Mouse (Mus musculus) hindbrain, embryonic 16.5 days (tissue): ENCODE measurements at regions not wholly inside any gene's neighbourhood (a gene's known extent, or its start where the extent isn't known, plus 50 kb on each side); places are given as distances from the start of the nearest gene placed in this dataset.

Experiments used
- ATAC-seq: fragments of 200-750 bp; cut with Nextera tagmentation; 2 replicates; pipeline ENCODE4 v1.8.0; 2017; ENCODE audit warnings: moderate TSS enrichment, moderate library complexity
- H3K27ac ChIP-seq: fragments of 300-500 bp; sonication (generic); 2 replicates; pipeline ENCODE4 v1.5.1; 2014; ENCODE audit warnings: low read depth, mild to moderate bottlenecking, control low read depth, low read length, moderate library complexity
- H3K27me3 ChIP-seq: fragments of 300-500 bp; sonication (generic); replicated peaks from 2 replicates; pipeline ENCODE4 v1.6.1; 2014; ENCODE audit warnings: low read length; ENCODE audit not compliant: control insufficient read depth, insufficient read depth
- H3K36me3 ChIP-seq: fragments of 300-500 bp; sonication (generic); 2 replicates; pipeline ENCODE4 v1.6.1; 2014; ENCODE audit warnings: mild to moderate bottlenecking, low read length, moderate library complexity, mixed read lengths; ENCODE audit not compliant: control insufficient read depth, insufficient read depth
- H3K4me1 ChIP-seq: fragments of 300-500 bp; sonication (generic); 2 replicates; pipeline ENCODE4 v1.6.1; 2014; ENCODE audit warnings: low read depth, low read length; ENCODE audit not compliant: control insufficient read depth, insufficient read depth
- H3K4me2 ChIP-seq: fragments of 300-500 bp; sonication (generic); 2 replicates; pipeline ENCODE4 v1.6.1; 2014; ENCODE audit warnings: mild to moderate bottlenecking, low read length, control low read depth, moderate library complexity
- H3K4me3 ChIP-seq: fragments of 300-500 bp; sonication (generic); 2 replicates; pipeline ENCODE4 v1.5.1; 2014; ENCODE audit warnings: mild to moderate bottlenecking, low read length, control low read depth, moderate library complexity
- H3K9ac ChIP-seq: fragments of 300-500 bp; sonication (generic); 2 replicates; pipeline ENCODE4 v1.6.1; 2014; ENCODE audit warnings: low read depth, mild to moderate bottlenecking, control low read depth, low read length, moderate library complexity
- H3K9me3 ChIP-seq: fragments of 300-500 bp; sonication (generic); 2 replicates; pipeline ENCODE4 v1.6.1; 2014; ENCODE audit warnings: mild to moderate bottlenecking, low read length, moderate library complexity; ENCODE audit not compliant: control insufficient read depth
- WGBS: fragments of 180-500 bp; shearing (Covaris S2); extraction: QIAGEN DNeasy Blood & Tissue Kit; methylation state at CpG from one replicate; pipeline ENCODE4 v1.1.7; 2014; 5-methylcytosine and 5-hydroxymethylcytosine counted together

- WGBS = 91% methylated on average over 1 of the region's 1 CpGs
- Histone ChIP-seq H3K36me3 (no peaks in the 10 kb centered on the region), H3K4me1 (no peaks in the 10 kb centered on the region), H3K9ac (no peak overlapping the region), H3K27ac (no peak overlapping the region), H3K4me3 (no peak overlapping the region), H3K4me2 (no peak overlapping the region), H3K9me3 (no peaks in the 10 kb centered on the region), H3K27me3 (no peaks in the 10 kb centered on the region)
- ATAC-seq = no peak
These were observed 185.3 kb upstream of the Fam241a start for GRCm38 (mm10) chr3:128081430-128081829.

- Histone ChIP-seq H3K4me2 (no peak overlapping the region), H3K4me3 (no peak overlapping the region), H3K9ac (no peak overlapping the region), H3K36me3 (no peaks in the 10 kb centered on the region), H3K27ac (no peak overlapping the region), H3K9me3 (no peaks in the 10 kb centered on the region), H3K4me1 (no peaks in the 10 kb centered on the region), H3K27me3 (no peaks in the 10 kb centered on the region)
- ATAC-seq = no peak
- WGBS = 82% methylated on average over 4 of the region's 4 CpGs
These were observed 171.7 kb upstream of the Fam241a start for GRCm38 (mm10) chr3:128067861-128068260.

- 82% methylated on average over 9 of the region's 9 CpGs for WGBS
- H3K4me2 ChIP-seq = no peak overlapping the region
- no peaks in the 10 kb centered on the region for H3K9me3 ChIP-seq
- ATAC-seq = no peak
- no peak overlapping the region for H3K27ac ChIP-seq
- H3K4me3 ChIP-seq = no peak overlapping the region
- no peak overlapping the region for H3K9ac ChIP-seq
- H3K27me3 ChIP-seq = no peaks in the 10 kb centered on the region
- no peaks in the 10 kb centered on the region for H3K36me3 ChIP-seq
- H3K4me1 ChIP-seq = no peaks in the 10 kb centered on the region
These were observed 157.9 kb upstream of the Fam241a start for GRCm38 (mm10) chr3:128054031-128054430.

GRCm38 (mm10) chr3:128043709-128044108, 147.6 kb upstream of the Fam241a start:
- WGBS = 86% methylated on average over 3 of the region's 3 CpGs
- H3K36me3 ChIP-seq = no peaks in the 10 kb centered on the region
- no peaks in the 10 kb centered on the region for H3K4me1 ChIP-seq
- no peak overlapping the region for H3K4me3 ChIP-seq
- no peak overlapping the region for H3K27ac ChIP-seq
- no peaks in the 10 kb centered on the region for H3K27me3 ChIP-seq
- no peak for ATAC-seq
- H3K9me3 ChIP-seq = no peaks in the 10 kb centered on the region
- no peak overlapping the region for H3K9ac ChIP-seq
- H3K4me2 ChIP-seq = no peak overlapping the region

GRCm38 (mm10) chr3:128040407-128041115, 144.4 kb upstream of the Fam241a start:
- WGBS = 75% methylated on average over 12 of the region's 12 CpGs
- H3K27ac ChIP-seq = no peak overlapping the region

GRCm38 (mm10) chr3:128039185-128039584, 143.1 kb upstream of the Fam241a start:
- Histone ChIP-seq H3K9me3 (no peaks in the 10 kb centered on the region), H3K9ac (no peak overlapping the region), H3K27me3 (no peaks in the 10 kb centered on the region), H3K4me3 (no peak overlapping the region), H3K4me1 (no peaks in the 10 kb centered on the region), H3K27ac (no peak overlapping the region), H3K4me2 (no peak overlapping the region), H3K36me3 (no peaks in the 10 kb centered on the region)
- 53% methylated on average over 5 of the region's 5 CpGs for WGBS
- no peak for ATAC-seq

More at GRCm38 (mm10) chr3:128040407-128041115, 144.4 kb upstream of the Fam241a start:
- Histone ChIP-seq H3K9ac (no peak overlapping the region), H3K4me2 (no peak overlapping the region), H3K9me3 (no peaks in the 10 kb centered on the region), H3K27me3 (no peaks in the 10 kb centered on the region), H3K36me3 (no peaks in the 10 kb centered on the region), H3K4me1 (no peaks in the 10 kb centered on the region), H3K4me3 (no peak overlapping the region)
- ATAC-seq = no peak

- no peak overlapping the region for H3K4me3 ChIP-seq
- ATAC-seq = no peak
- H3K9me3 ChIP-seq = no peaks in the 10 kb centered on the region
- H3K4me2 ChIP-seq = no peak overlapping the region
- H3K36me3 ChIP-seq = no peaks in the 10 kb centered on the region
- 64% methylated on average over 10 of the region's 10 CpGs for WGBS
- H3K4me1 ChIP-seq = no peaks in the 10 kb centered on the region
- no peak overlapping the region for H3K27ac ChIP-seq
- no peaks in the 10 kb centered on the region; the same call in 1 of the 2 replicates for H3K27me3 ChIP-seq
- no peak overlapping the region for H3K9ac ChIP-seq
These were observed 140.4 kb upstream of the Fam241a start for GRCm38 (mm10) chr3:128036538-128036937.

GRCm38 (mm10) chr3:128030352-128030751, 134.2 kb upstream of the Fam241a start:
- Histone ChIP-seq H3K9me3 (no peaks in the 10 kb centered on the region), H3K4me2 (no peak overlapping the region), H3K9ac (no peak overlapping the region), H3K4me1 (no peaks in the 10 kb centered on the region), H3K36me3 (no peaks in the 10 kb centered on the region), H3K27ac (no peak overlapping the region), H3K27me3 (no peaks in the 10 kb centered on the region; the same call in 1 of the 2 replicates), H3K4me3 (no peak overlapping the region)
- WGBS = 95% methylated on average over 3 of the region's 3 CpGs
- ATAC-seq = no peak

- no peak overlapping the region for H3K9ac ChIP-seq
- no peaks in the 10 kb centered on the region for H3K36me3 ChIP-seq
- no peak overlapping the region for H3K4me3 ChIP-seq
- 73% methylated on average over 5 of the region's 5 CpGs for WGBS
- no peak for ATAC-seq
- H3K9me3 ChIP-seq = no peaks in the 10 kb centered on the region
- H3K4me2 ChIP-seq = no peak overlapping the region
- no peaks in the 10 kb centered on the region; the same call in 1 of the 2 replicates for H3K27me3 ChIP-seq
- no peak overlapping the region for H3K27ac ChIP-seq
- no peaks in the 10 kb centered on the region for H3K4me1 ChIP-seq
These were observed 133.4 kb upstream of the Fam241a start for GRCm38 (mm10) chr3:128029565-128029915.
